Mouse (Mus musculus): ENCODE measurements around the gene Pdx1. TPM values are rescaled to one million over a fixed set of nuclear protein-coding genes. Genes with fewer than 3 reads are reported as not detected.
A peak's percentile ranks its signal among the peaks of the same experiment; 100 is the strongest.

Pdx1 gene
- polyA plus RNA-seq, 1 experiment from 2014 or later = 5.7 TPM

- 10% methylated on average over 29 of the region's 29 CpGs for WGBS
- H3K27me3 ChIP-seq (replicated peaks) = peaks cover 75% of the 10 kb centered on the region
- H3K36me3 ChIP-seq = no peaks in the 10 kb centered on the region
- peak overlapping the region; percentile 35 for H3K4me3 ChIP-seq (replicated peaks)
- peak overlapping the region; percentile 9 for H3K9ac ChIP-seq
- no peak overlapping the region; the same call in 1 of the 2 replicates for H3K27ac ChIP-seq
- H3K9me3 ChIP-seq = no peaks in the 10 kb centered on the region
- ATAC-seq = peak; percentile 24
- H3K4me1 ChIP-seq (replicated peaks) = 0 out of 2 replicates have a peak, but pooled peaks cover 4% of the 10 kb centered on the region
- H3K4me2 ChIP-seq (replicated peaks) = peak overlapping the region; percentile 51
These were observed 1.2 kb downstream of the Pdx1 start for GRCm38 (mm10) chr5:147270673-147271655.

- H3K4me1 ChIP-seq (replicated peaks) = 0 out of 2 replicates have a peak, but pooled peaks cover 4% of the 10 kb centered on the region
- no peaks in the 10 kb centered on the region for H3K9me3 ChIP-seq
- peak overlapping the region; percentile 20; the same call in 1 of the 2 replicates for H3K4me2 ChIP-seq (replicated peaks)
- no peaks in the 10 kb centered on the region for H3K36me3 ChIP-seq
- H3K27ac ChIP-seq = no peak overlapping the region
- H3K4me3 ChIP-seq (replicated peaks) = no peak overlapping the region
- H3K9ac ChIP-seq = no peak overlapping the region
- peaks cover 77% of the 10 kb centered on the region for H3K27me3 ChIP-seq (replicated peaks)
- ATAC-seq = no peak
- 16% methylated on average over 12 of the region's 12 CpGs for WGBS
These were observed 2.5 kb downstream of the Pdx1 start for GRCm38 (mm10) chr5:147272046-147272807.

- H3K4me2 ChIP-seq (replicated peaks) = peak overlapping the region; percentile 15; the same call in 1 of the 2 replicates
- no peak overlapping the region for H3K27ac ChIP-seq
- 0 out of 2 replicates have a peak, but pooled peaks cover 7% of the 10 kb centered on the region for H3K4me1 ChIP-seq (replicated peaks)
- no peaks in the 10 kb centered on the region for H3K9me3 ChIP-seq
- ATAC-seq = no peak
- peaks cover 78% of the 10 kb centered on the region for H3K27me3 ChIP-seq (replicated peaks)
- WGBS = 12% methylated on average over 10 of the region's 10 CpGs
- no peaks in the 10 kb centered on the region for H3K36me3 ChIP-seq
- H3K9ac ChIP-seq = no peak overlapping the region
- no peak overlapping the region for H3K4me3 ChIP-seq (replicated peaks)
These were observed 3.1 kb downstream of the Pdx1 start for GRCm38 (mm10) chr5:147272808-147273345.

GRCm38 (mm10) chr5:147274174-147275141, 4.7 kb downstream of the Pdx1 start:
- Histone ChIP-seq H3K4me1 (replicated peaks) (0 out of 2 replicates have a peak, but pooled peaks cover 7% of the 10 kb centered on the region), H3K4me3 (replicated peaks) (no peak overlapping the region), H3K9me3 (no peaks in the 10 kb centered on the region), H3K27ac (no peak overlapping the region), H3K9ac (no peak overlapping the region), H3K36me3 (no peaks in the 10 kb centered on the region), H3K27me3 (replicated peaks) (peaks cover 78% of the 10 kb centered on the region), H3K4me2 (replicated peaks) (0 out of 2 replicates have a peak overlapping the region, but pooled peaks have one; percentile 13)
- whole genome bisulfite sequencing = 5% methylated on average over 48 of the region's 48 CpGs
- no peak for ATAC-seq

- WGBS = 19% methylated on average over 3 of the region's 3 CpGs
- no peak overlapping the region for H3K27ac ChIP-seq
- no peaks in the 10 kb centered on the region for H3K36me3 ChIP-seq
- 0 out of 2 replicates have a peak, but pooled peaks cover 4% of the 10 kb centered on the region for H3K4me1 ChIP-seq (replicated peaks)
- H3K27me3 ChIP-seq (replicated peaks) = peaks cover 76% of the 10 kb centered on the region
- H3K9ac ChIP-seq = no peak overlapping the region
- H3K4me3 ChIP-seq (replicated peaks) = no peak overlapping the region
- ATAC-seq = no peak
- no peaks in the 10 kb centered on the region for H3K9me3 ChIP-seq
- H3K4me2 ChIP-seq (replicated peaks) = no peak overlapping the region
These were observed 6.0 kb downstream of the Pdx1 start for GRCm38 (mm10) chr5:147275761-147276160.

- Histone ChIP-seq H3K9ac (no peak overlapping the region), H3K9me3 (no peaks in the 10 kb centered on the region), H3K27me3 (replicated peaks) (peaks cover 71% of the 10 kb centered on the region), H3K4me3 (replicated peaks) (no peak overlapping the region; the same call in 1 of the 2 replicates), H3K27ac (no peak overlapping the region), H3K36me3 (no peaks in the 10 kb centered on the region), H3K4me1 (replicated peaks) (0 out of 2 replicates have a peak, but pooled peaks cover 4% of the 10 kb centered on the region), H3K4me2 (replicated peaks) (no peak overlapping the region)
- 0 out of 2 replicates have a peak, but pooled peaks have one; percentile 8 for ATAC-seq
- 7% methylated on average over 18 of the region's 18 CpGs for WGBS
These were observed 7.2 kb downstream of the Pdx1 start for GRCm38 (mm10) chr5:147276701-147277546.

GRCm38 (mm10) chr5:147277547-147277925, 7.8 kb downstream of the Pdx1 start:
- Histone ChIP-seq H3K27ac (no peak overlapping the region), H3K36me3 (no peaks in the 10 kb centered on the region), H3K4me3 (replicated peaks) (no peak overlapping the region; the same call in 1 of the 2 replicates), H3K9ac (no peak overlapping the region), H3K4me1 (replicated peaks) (0 out of 2 replicates have a peak, but pooled peaks cover 4% of the 10 kb centered on the region), H3K27me3 (replicated peaks) (peaks cover 65% of the 10 kb centered on the region), H3K9me3 (no peaks in the 10 kb centered on the region), H3K4me2 (replicated peaks) (0 out of 2 replicates have a peak overlapping the region, but pooled peaks have one; percentile 14)
- 6% methylated on average over 13 of the region's 13 CpGs for WGBS
- no peak for ATAC-seq

- H3K27me3 ChIP-seq (replicated peaks) = peaks cover 14% of the 10 kb centered on the region
- no peak for ATAC-seq
- WGBS = 74% methylated on average over 4 of the region's 4 CpGs
- no peaks in the 10 kb centered on the region for H3K36me3 ChIP-seq
- no peaks in the 10 kb centered on the region for H3K4me1 ChIP-seq (replicated peaks)
- no peaks in the 10 kb centered on the region for H3K9me3 ChIP-seq
- H3K9ac ChIP-seq = no peak overlapping the region
- no peak overlapping the region for H3K4me2 ChIP-seq (replicated peaks)
- no peak overlapping the region for H3K27ac ChIP-seq
- no peak overlapping the region for H3K4me3 ChIP-seq (replicated peaks)
These were observed 14.6 kb downstream of the Pdx1 start for GRCm38 (mm10) chr5:147284365-147284764.

GRCm38 (mm10) chr5:147291764-147292505, 22.2 kb downstream of the Pdx1 start:
- no peaks in the 10 kb centered on the region for H3K9me3 ChIP-seq
- H3K27me3 ChIP-seq (replicated peaks) = peaks cover 26% of the 10 kb centered on the region; the same call in 1 of the 2 replicates
- ATAC-seq = peak; percentile 48
- no peak overlapping the region for H3K4me3 ChIP-seq (replicated peaks)
- H3K9ac ChIP-seq = peak overlapping the region; percentile 13; the same call in 1 of the 2 replicates
- H3K4me1 ChIP-seq (replicated peaks) = peaks cover 17% of the 10 kb centered on the region
- peak overlapping the region; percentile 81 for H3K27ac ChIP-seq
- no peaks in the 10 kb centered on the region for H3K36me3 ChIP-seq
- 22% methylated on average over 16 of the region's 16 CpGs for WGBS
- H3K4me2 ChIP-seq (replicated peaks) = peak overlapping the region; percentile 43
